Mouse (Mus musculus) olfactory bulb, adult 2 months (tissue): Measurements from ENCODE around the gene Malrd1. TPM values are rescaled to one million over a fixed set of nuclear protein-coding genes. Genes with fewer than 3 reads are reported as not detected.

ENCODE experiments used
- H3K27ac ChIP-seq: fragments of 200-500 bp; 2 replicates; pipeline ENCODE4 v1.5.1; 2012; ENCODE audit warnings: low read depth, low read length; ENCODE audit not compliant: insufficient read depth
- H3K4me1 ChIP-seq: fragments of 200-500 bp; 2 replicates; pipeline ENCODE4 v1.6.1; 2012; ENCODE audit warnings: low read length; ENCODE audit not compliant: control insufficient read depth, insufficient read depth
- H3K4me3 ChIP-seq: fragments of 200-500 bp; 2 replicates; pipeline ENCODE4 v1.5.1; 2012; ENCODE audit warnings: mild to moderate bottlenecking, low read depth, low read length, moderate library complexity; ENCODE audit not compliant: insufficient read depth
- CTCF ChIP-seq: fragments of 200-500 bp; IDR thresholded peaks from 2 replicates; pipeline ENCODE4 v1.5.1; 2012; ENCODE audit warnings: low read depth, mild to moderate bottlenecking, low read length, moderate library complexity; ENCODE audit not compliant: insufficient read depth
- POLR2A ChIP-seq: fragments of 200-500 bp; IDR thresholded peaks from 2 replicates; pipeline ENCODE4 v1.6.1; 2012; ENCODE audit warnings: mild to moderate bottlenecking, low read depth, low read length, moderate library complexity; ENCODE audit not compliant: insufficient read depth
- WGBS: fragments of 180-500 bp; shearing (Covaris S2); methylation state at CpG from one replicate; pipeline ENCODE4 v1.1.7; 2018; 5-methylcytosine and 5-hydroxymethylcytosine counted together
- polyA plus RNA-seq: library from polyadenylated mRNA; stranded (reverse); fragments of >200 nt; gene quantifications from 2 replicates; pipeline ENCODE4 v1.2.4, GENCODE M21; 2012; ENCODE audit warnings: low replicate concordance; ENCODE audit not compliant: missing spikeins, insufficient read depth, insufficient read length

Gene Malrd1
- polyA plus RNA-seq, 1 experiment: not detected

DNA sequence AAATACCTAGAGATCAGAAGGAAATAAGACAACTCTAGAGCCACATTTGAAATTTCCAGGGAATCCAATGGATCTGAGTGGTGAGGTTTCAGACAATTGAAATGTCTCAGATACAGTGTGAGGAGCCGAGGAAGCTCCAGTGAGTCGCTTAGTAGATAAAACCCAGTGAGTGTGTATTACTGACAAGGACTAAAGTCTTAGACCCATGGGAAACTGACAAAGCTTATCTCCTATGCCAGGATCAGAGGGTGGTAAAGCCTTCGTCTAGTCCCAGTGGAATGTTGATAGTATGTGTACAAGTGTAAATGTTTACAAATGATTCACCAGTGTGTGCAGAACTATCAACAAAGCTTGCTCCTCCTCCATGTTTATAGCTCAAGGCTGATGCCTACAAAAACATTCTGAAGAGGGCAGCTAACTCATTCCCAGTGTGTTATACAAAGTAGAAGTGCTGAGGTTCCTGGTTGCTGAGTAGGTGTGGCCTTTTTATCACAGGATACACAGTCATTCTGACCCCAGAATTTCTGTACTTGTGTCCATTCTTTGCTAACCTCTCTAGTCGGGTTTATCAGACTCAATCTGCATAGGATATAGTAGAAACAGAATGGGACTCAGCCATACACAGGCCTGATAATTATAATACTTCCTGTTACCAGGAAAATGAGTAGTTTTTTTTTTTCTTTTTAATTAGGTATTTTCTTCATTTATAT is 218.9 kb downstream of the Malrd1 start:
- 87% methylated on average over 4 of the region's 4 CpGs for WGBS
- TF ChIP-seq CTCF: no peak
- TF ChIP-seq POLR2A: no peak
- H3K27ac ChIP-seq: no peak overlapping the region
- H3K4me1 ChIP-seq: no peaks in the 10 kb centered on the region
- no peak overlapping the region for H3K4me3 ChIP-seq

DNA sequence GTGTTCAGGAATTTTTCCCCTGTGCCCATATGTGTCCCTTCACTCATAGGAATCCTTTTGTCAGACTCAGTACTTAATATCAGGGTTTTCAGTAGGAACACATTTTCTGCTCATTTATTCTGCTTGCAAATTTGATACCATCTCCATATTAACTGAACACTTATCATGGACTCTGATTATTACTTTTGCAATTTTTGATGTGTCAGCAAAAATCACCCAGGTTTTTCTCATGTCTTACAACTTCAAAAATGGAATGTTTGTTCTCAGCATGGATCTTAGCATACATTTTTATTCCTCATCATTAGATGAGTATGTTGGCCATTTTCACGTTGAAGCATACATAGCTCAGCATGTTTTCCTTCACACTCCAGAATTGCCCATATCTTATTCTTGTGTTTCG is 258.5 kb downstream of the Malrd1 start:
- 95% methylated on average over 2 of the region's 2 CpGs for WGBS
- Histone ChIP-seq H3K27ac (no peak overlapping the region), H3K4me3 (no peak overlapping the region), H3K4me1 (no peaks in the 10 kb centered on the region)
- TF ChIP-seq POLR2A: no peak
- no peak for TF ChIP-seq CTCF

DNA sequence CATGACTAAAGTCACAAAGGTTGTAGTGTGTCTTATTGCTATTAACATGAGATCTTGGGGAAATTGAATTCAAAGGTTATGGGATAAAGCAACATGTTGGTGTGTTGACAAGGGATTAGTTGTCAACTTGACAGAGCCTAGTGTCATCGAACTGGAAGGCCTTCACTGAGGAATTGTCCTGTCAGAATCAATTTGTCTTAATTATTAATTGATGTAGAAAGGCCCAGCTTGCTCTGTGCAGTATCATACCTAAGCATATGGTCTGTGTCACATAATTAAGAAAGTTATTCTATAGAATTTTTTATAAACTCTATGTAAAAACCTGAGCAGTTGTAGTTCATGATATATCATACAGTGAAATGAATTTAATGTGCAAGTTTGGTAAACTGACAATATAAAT is 289.4 kb downstream of the Malrd1 start:
- Histone ChIP-seq H3K4me1 (no peaks in the 10 kb centered on the region), H3K27ac (no peak overlapping the region), H3K4me3 (no peak overlapping the region)
- TF ChIP-seq CTCF (no peak), POLR2A (no peak)
- WGBS: 73% methylated on average over 1 of the region's 1 CpGs

DNA sequence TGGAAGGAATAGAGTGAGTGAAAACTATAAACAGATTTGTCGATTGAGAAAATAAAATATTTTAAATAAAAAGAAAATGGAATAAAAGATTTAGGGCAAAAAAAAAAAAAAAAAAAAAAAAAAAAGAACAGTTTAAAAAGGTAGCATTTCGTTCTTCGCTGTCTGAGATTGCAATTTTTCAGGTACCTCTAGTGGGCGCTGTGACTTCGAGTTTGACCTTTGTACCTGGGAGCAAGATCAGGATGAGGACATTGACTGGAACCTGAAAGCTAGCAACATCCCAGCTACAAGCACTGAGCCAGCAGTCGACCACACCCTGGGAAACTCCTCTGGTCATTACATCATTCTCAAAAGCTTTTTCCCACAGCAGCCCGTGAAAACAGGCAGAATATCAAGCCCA is 343.1 kb downstream of the Malrd1 start:
- Histone ChIP-seq H3K4me3 (no peak overlapping the region), H3K4me1 (no peaks in the 10 kb centered on the region), H3K27ac (no peak overlapping the region)
- TF ChIP-seq CTCF (no peak), POLR2A (no peak)
- WGBS: 29% methylated on average over 7 of the region's 7 CpGs

DNA sequence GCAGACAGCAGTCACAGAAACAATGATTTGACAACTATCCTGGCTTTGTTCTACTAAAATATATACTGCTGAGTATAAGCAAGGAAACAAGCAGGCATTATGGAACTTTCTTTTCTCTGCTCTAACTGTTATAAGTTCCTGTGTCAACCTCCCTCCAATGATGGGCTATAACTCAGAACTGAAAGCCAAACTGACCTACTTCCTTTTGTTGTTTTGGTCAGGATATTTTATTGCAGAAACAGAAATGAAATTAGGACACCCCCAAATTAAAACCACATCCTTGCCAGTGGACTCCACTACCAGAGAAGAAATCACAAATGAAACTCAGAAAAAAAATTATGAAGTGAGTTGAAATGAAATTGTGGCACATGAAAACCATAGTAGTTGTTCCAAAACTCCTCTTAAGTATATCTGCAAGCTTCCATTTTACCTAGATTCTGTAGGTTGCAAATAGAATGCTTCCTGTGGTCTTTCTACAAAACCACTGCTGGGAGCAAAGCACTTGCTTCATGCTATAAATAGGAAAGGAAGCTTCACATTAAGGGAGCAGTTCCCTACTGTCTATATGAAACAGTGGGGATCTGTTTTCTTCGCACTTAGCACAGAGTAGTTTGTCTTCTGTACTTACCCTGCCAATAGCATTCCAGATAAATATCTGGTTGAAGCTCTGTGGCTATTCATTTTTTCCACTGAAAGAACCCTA is 367.3 kb downstream of the Malrd1 start:
- no peak for TF ChIP-seq POLR2A
- TF ChIP-seq CTCF: no peak
- Histone ChIP-seq H3K27ac (no peak overlapping the region), H3K4me3 (no peak overlapping the region), H3K4me1 (no peaks in the 10 kb centered on the region)
- 72% methylated on average over 1 of the region's 1 CpGs for whole genome bisulfite sequencing

DNA sequence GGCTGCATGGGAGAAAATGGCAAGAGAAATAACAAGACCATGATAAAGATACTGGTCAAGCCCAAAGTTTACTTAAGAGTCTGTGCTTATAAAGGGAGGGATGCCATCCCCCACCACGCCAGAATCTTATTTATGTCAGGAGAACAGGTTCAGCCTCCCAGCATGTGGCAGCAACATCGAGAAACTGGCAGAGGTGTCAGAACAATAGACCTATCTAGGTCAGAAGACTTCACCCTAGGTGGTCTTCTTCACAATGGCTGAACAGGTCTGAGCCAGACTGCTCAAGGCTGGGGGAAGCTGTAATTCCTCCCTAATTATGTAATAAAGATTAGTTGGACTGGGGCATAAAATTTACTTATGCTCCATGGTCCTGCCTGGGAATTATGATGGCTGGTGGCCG is 399.2 kb downstream of the Malrd1 start:
- no peak for TF ChIP-seq CTCF
- TF ChIP-seq POLR2A: no peak
- Histone ChIP-seq H3K4me3 (no peak overlapping the region), H3K4me1 (no peaks in the 10 kb centered on the region), H3K27ac (no peak overlapping the region)
- 44% methylated on average over 3 of the region's 3 CpGs for WGBS

DNA sequence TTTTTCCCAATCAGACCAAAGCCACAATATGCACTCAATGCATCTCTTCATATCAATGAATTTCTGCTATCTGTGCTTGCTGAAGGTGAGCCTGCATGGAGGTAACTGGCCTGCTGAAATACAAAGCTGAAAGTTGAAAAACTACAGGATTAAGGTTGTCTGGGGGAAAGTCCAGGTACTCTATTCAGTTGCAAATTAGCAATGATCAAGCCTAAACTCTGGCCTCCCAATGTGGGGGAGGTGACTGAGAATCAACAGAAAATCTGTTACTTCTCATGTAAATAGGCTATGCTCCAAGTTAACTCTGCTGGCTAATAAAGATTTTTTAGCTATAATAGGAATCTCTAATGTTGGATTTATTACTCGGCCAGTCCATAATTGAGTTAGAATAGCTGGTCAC is 399.8 kb downstream of the Malrd1 start:
- TF ChIP-seq POLR2A (no peak), CTCF (no peak)
- Histone ChIP-seq H3K4me3 (no peak overlapping the region), H3K4me1 (no peaks in the 10 kb centered on the region), H3K27ac (no peak overlapping the region)
- 73% methylated on average over 1 of the region's 1 CpGs for WGBS

DNA sequence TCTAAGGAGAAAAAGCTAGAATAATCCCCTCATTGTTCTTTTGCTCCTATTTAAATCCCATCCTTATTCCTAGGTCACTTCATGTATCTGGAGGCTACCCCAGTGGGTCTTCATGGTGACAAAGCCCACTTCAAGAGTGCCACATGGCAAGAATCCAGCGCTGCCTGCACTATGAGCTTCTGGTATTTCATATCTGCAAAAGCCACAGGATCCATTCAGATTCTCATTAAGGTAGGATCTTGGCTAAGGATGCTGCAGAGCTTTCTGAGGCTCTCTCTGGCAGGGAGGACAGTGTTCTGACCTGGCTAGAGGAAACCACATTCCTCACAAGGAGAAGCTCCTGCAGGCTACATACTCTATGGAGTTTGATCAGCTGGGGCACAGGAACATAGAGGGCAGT is 405.2 kb downstream of the Malrd1 start:
- 0 out of 2 replicates have a peak, but pooled peaks cover 3% of the 10 kb centered on the region for H3K4me1 ChIP-seq
- no peak for TF ChIP-seq CTCF
- no peak for TF ChIP-seq POLR2A
- 72% methylated on average over 1 of the region's 1 CpGs for WGBS
- H3K4me3 ChIP-seq: no peak overlapping the region
- no peak overlapping the region for H3K27ac ChIP-seq

DNA sequence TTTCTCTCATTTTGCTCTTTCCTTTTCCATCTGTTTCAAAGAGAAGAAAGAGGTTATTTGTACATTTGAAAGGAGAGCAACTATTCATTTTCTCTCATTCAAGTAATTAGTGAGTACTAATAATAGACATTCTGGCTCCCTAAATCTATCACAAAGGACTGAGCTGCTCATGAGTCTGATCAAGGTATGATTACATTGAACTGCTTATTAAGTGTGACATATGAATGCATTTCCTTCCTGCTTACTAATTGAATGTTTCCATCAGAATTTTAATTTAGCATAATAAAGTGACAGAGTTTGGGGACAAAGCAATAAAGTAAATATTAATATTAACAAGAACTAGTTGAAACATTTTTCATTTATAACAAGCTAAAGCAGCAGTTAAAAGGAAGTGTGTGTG is 405.6 kb downstream of the Malrd1 start:
- no peak overlapping the region for H3K27ac ChIP-seq
- TF ChIP-seq POLR2A: no peak
- no peak for TF ChIP-seq CTCF
- no peak overlapping the region for H3K4me3 ChIP-seq
- 0 out of 2 replicates have a peak, but pooled peaks cover 3% of the 10 kb centered on the region for H3K4me1 ChIP-seq
